Mouse (Mus musculus): ENCODE results near the gene Tbc1d1. TPM values are rescaled to one million over a fixed set of nuclear protein-coding genes. Genes with fewer than 3 reads are reported as not detected.
A peak's percentile ranks its signal among the peaks of the same experiment; 100 is the strongest.

The Tbc1d1 gene
- total RNA-seq, 2 experiments from 2014 or later = 22.3 to 26.1 TPM

- peak; percentile 70 to 83 for DNase-seq (ENCODE audit: low spot score in 2 of 2)
These were observed 3.9 kb downstream of the Tbc1d1 start for GRCm38 (mm10) chr5:64159781-64160704.

DNA sequence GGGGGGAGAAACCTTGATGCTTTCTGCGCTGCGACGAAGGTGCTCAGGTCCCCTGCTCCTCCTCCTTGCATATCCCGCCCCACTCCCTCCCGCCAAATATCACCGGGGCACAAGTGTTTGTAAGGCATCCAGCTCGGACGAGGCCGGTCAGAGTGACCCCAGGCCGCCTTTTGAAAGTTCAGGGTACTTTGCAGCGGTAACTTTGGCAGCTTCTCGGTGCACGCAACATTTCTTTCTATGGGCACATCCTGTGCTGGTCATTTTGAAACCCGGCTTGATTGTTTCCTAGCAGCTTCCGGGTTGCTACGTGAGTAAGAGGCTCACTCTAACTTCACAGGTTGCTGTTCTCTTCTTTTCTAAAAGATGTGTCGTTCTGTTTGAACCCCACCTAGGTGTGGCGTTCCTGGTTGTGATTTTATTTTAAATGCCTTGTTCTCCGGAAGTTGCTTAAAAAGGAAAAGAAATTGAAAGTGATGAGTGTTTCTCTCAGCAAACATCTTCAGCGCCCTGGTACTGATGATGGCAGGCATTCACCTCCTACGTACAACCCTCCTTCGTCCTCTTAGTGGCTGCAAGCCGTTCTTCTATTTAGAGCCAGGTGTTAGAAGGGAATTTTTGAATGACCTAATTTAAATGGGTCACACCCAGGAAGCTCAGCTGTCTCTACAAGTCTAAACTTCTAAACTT, 4.7 kb downstream of the Tbc1d1 start:
- DNase-seq (ENCODE audit: low spot score in 2 of 2) = no peak

DNA sequence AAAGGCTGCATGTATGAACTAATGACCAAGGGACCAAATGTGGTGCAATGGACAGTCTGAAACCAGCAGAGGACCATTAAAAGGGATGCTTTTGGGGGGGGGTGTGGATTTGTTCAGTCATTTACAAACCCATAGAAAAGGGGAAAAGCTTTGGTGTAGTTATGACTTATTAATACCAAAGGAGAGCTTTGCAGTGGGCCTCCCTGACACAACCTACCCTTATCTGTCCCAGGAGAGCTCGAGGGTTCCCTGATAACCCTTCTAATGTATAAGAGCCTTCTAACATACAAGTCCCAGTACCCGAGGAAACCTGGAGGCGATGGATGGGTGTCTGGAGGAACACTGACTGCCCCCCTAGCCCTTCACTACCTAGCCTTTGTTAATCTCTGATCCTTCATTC, 5.8 kb downstream of the Tbc1d1 start:
- no peak for DNase-seq (ENCODE audit: low spot score in 2 of 2)

DNA sequence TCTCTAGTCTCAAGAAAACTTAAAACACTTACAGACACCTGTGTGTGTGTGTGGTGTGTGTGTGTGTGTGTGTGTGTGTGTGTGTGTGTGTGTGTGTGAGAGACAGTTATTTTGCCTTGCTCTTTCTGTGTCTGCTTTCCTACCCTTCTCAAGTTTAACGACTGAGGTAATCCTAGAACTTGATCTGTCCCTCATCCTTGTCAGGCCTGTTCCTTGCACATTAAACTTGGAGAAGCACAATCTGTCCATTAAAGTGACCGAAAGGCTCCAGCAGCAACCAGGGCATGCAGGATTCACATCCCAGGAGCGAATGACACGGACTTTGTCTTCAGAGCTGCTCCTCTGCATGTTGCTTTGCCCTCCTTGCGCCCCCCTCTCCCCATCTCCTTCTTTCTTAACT, 6.5 kb downstream of the Tbc1d1 start:
- DNase-seq (ENCODE audit: low spot score in 2 of 2) = no peak

DNA sequence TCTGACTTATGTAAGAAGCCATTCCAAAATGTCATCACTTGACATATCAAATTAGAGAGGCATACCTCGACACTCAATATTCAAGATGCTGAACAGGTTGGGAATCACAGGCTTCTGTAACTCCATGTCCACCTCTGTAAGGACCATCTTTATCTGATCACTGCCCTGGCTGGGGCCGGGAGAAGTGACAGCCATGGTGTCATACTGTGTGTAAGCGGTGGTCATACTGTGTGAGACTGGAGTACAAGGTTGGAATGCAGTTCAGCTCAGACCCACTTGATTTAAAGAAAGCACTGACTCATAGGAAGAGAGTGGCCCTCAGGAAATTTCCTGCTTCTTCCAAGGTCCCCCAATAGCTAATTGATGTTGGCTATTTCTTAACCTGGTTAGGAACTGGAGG, 8.3 kb downstream of the Tbc1d1 start:
- no peak for DNase-seq (ENCODE audit: low spot score in 2 of 2)

DNA sequence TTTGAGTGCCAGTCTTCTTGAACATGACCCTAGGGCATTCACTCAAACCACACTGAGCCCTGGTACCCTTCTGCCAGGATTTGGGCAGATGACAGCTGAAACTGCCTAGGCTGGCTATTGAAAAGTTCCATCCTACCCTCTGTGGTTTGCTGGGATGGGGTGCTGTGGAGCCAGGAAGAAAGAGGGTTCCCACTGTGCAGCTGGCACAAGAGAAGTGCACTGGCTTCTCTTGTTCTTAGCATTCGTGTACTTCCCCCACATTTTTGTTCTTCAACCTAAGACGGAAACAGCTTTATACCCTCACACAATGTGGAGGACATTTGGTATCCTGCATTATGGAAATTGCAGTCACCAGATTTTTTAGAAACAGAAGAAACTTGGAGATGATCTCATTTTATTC, 9.7 kb downstream of the Tbc1d1 start:
- DNase-seq (ENCODE audit: low spot score in 2 of 2) = no peak

GRCm38 (mm10) chr5:64168990-64169540, 13.0 kb downstream of the Tbc1d1 start:
- no peak for DNase-seq (ENCODE audit: low spot score in 2 of 2)

GRCm38 (mm10) chr5:64172884-64173283, 16.8 kb downstream of the Tbc1d1 start:
- DNase-seq (ENCODE audit: low spot score in 2 of 2) = no peak

GRCm38 (mm10) chr5:64173302-64173701, 17.2 kb downstream of the Tbc1d1 start:
- DNase-seq (ENCODE audit: low spot score in 2 of 2) = no peak

DNA sequence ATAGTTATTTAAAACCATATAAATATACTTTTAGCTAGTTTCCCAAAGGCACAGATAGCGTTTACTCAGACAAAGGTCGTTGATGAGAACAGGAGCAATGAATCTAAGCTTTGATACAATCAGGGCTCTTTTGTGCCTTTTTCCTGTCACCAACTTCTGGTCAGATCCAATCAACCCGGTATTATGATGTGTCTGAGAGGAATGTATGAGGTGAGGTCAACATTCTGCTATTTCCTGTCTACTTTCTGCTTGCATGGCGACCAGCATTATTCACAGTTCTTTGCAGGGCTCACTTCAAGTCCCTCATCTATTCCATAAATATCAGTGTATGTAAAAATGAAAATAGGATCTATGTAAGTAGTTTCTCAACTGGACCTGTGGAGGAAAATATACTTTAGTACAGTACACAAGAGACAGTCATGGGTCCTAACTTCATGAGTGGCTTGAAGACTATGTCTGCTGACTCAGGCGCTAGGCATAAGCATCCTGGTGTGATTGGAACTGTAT, 18.4 kb downstream of the Tbc1d1 start:
- no peak for DNase-seq (ENCODE audit: low spot score in 2 of 2)

DNA sequence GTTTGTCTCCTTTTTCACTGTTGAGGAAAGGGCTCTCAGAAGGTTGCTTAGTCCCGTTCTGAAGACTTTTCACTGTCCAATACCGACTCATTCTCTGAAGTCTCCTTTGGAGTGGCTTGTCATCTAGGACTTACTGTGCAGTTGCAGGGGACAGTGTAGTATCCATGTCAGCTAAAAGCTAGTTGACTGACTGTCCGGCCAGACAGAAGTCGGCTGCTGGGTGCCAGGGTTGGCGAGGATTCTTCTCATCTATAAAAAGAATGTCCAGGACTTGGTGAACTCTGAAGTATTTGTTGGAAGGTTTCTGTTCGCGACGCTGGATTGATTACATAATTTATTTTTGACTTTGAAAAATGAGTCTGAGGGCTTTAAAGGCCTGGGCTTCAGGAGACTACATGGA, 24.4 kb downstream of the Tbc1d1 start:
- DNase-seq (ENCODE audit: low spot score in 2 of 2) = no peak

GRCm38 (mm10) chr5:64183712-64184111, 27.6 kb downstream of the Tbc1d1 start:
- no peak for DNase-seq (ENCODE audit: low spot score in 2 of 2)

- DNase-seq (ENCODE audit: low spot score in 2 of 2) = no peak
These were observed 29.2 kb downstream of the Tbc1d1 start for GRCm38 (mm10) chr5:64185257-64185656.

DNA sequence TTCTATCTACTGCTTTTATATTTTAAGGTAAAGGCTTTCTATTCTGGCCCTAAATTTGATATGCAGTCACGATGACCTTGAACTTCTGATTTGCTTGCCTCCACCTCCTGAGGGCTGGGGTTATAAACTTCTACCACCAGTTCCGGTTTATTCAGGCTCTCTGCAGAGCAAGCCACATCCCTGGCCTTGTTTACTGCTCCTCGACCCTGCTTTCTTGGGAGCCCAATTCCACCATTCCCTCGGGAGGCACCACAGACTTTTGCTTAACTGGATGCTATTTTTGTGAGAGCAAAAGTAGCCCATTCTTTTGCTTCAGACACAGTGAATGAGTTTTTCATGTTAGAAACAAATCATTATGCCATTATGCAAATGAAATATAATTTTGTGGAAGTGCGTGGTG, 30.5 kb downstream of the Tbc1d1 start:
- no peak for DNase-seq (ENCODE audit: low spot score in 2 of 2)

- no peak for DNase-seq (ENCODE audit: low spot score in 2 of 2)
These were observed 32.1 kb downstream of the Tbc1d1 start for GRCm38 (mm10) chr5:64188083-64188648.

DNA sequence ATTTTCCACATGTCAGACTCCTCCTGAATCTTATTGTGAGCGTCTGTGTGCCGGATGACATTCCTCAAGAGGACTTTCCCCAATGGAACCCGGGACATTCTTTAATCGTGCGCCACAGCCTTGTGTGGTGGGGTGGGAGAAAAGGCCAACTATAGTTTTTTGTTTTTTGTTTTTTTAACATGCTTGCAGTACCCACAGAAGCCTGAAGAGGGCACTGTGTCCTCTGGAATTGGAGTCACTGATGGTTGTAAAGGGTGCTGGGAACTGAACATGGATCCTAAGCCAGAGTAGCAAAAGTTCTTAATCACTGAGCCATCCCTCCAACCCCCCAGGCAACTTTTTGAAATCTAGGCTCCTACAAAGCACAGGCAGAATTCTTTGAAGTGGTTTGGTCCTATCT, 34.8 kb downstream of the Tbc1d1 start:
- no peak for DNase-seq (ENCODE audit: low spot score in 2 of 2)

DNA sequence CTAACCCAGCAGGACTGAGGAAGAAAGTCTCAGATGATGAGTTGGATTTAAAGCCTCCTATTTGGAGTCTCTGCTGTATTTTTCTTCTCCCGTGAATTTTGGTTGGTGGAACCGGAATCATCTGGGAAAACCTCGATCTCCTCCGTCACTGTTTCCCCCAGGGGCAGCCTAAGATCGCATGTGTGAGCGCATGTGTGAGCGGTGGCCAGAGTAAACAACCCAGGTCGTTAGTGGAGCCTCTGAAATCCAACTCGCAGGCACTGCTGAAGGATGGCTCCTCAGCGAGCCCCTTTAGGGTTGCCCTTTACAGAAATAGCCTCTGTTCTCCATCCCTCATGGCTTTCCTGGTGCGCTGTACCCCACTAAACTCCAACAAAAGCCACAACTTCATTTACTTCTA, 37.2 kb downstream of the Tbc1d1 start:
- no peak for DNase-seq (ENCODE audit: low spot score in 2 of 2)

- DNase-seq (ENCODE audit: low spot score in 2 of 2) = no peak
These were observed 40.3 kb downstream of the Tbc1d1 start for GRCm38 (mm10) chr5:64196250-64196865.

GRCm38 (mm10) chr5:64196866-64197321, 40.8 kb downstream of the Tbc1d1 start:
- no peak for DNase-seq (ENCODE audit: low spot score in 2 of 2)

- no peak for DNase-seq (ENCODE audit: low spot score in 2 of 2)
These were observed 42.5 kb downstream of the Tbc1d1 start for GRCm38 (mm10) chr5:64198624-64199023.

- DNase-seq (ENCODE audit: low spot score in 2 of 2) = no peak
These were observed 45.0 kb downstream of the Tbc1d1 start for GRCm38 (mm10) chr5:64201071-64201470.

Data from left cerebral cortex, adult 18-20 months (tissue).